Mouse (Mus musculus) right cerebral cortex, postnatal 36 days (tissue): ENCODE data around the gene Col26a1.

Experiments
- DNase-seq, 2 experiments: peaks; one replicate each; pipeline ENCODE4 v3.0.0; 2022; ENCODE audit warnings: low spot score in 2 of 2, mixed read lengths in 1 of 2

The Col26a1 gene

GRCm38 (mm10) chr5:136806379-136807056, 76.5 kb downstream of the Col26a1 start:
- DNase-seq: no peak

- DNase-seq: no peak
These were observed 78.0 kb downstream of the Col26a1 start for GRCm38 (mm10) chr5:136805019-136805418.

GRCm38 (mm10) chr5:136804246-136804645, 78.8 kb downstream of the Col26a1 start:
- DNase-seq: no peak

- no peak for DNase-seq
These were observed 80.3 kb downstream of the Col26a1 start for GRCm38 (mm10) chr5:136802732-136803131.

- DNase-seq: no peak
These were observed 86.1 kb downstream of the Col26a1 start for GRCm38 (mm10) chr5:136796917-136797316.

GRCm38 (mm10) chr5:136793807-136794206, 89.2 kb downstream of the Col26a1 start:
- no peak for DNase-seq

GRCm38 (mm10) chr5:136792541-136792940, 90.5 kb downstream of the Col26a1 start:
- no peak for DNase-seq

GRCm38 (mm10) chr5:136791204-136791603, 91.8 kb downstream of the Col26a1 start:
- no peak for DNase-seq

GRCm38 (mm10) chr5:136790570-136791196, 92.3 kb downstream of the Col26a1 start:
- DNase-seq: peak; percentile 84

- DNase-seq: peak; percentile 45 to 60
These were observed 98.5 kb downstream of the Col26a1 start for GRCm38 (mm10) chr5:136784531-136784930.

GRCm38 (mm10) chr5:136782600-136782999, 100.4 kb downstream of the Col26a1 start:
- no peak for DNase-seq

GRCm38 (mm10) chr5:136780465-136780864, 102.5 kb downstream of the Col26a1 start:
- DNase-seq: no peak

- no peak for DNase-seq
These were observed 103.1 kb downstream of the Col26a1 start for GRCm38 (mm10) chr5:136779946-136780345.

- DNase-seq: peak in 1 of 2 experiments; percentile 42
These were observed 107.5 kb downstream of the Col26a1 start for GRCm38 (mm10) chr5:136775548-136775947.

- DNase-seq: no peak
These were observed 109.7 kb downstream of the Col26a1 start for GRCm38 (mm10) chr5:136773044-136774039.

GRCm38 (mm10) chr5:136771132-136771531, 111.9 kb downstream of the Col26a1 start:
- DNase-seq: no peak

GRCm38 (mm10) chr5:136767304-136767703, 115.7 kb downstream of the Col26a1 start:
- no peak for DNase-seq

- DNase-seq: no peak
These were observed 118.8 kb downstream of the Col26a1 start for GRCm38 (mm10) chr5:136764157-136764669.

- DNase-seq: no peak
These were observed 122.7 kb downstream of the Col26a1 start for GRCm38 (mm10) chr5:136760345-136760744.

GRCm38 (mm10) chr5:136759781-136760180, 123.2 kb downstream of the Col26a1 start:
- DNase-seq: no peak

- no peak for DNase-seq
These were observed 127.3 kb downstream of the Col26a1 start for GRCm38 (mm10) chr5:136755696-136756095.

- DNase-seq: no peak
These were observed 128.9 kb downstream of the Col26a1 start for GRCm38 (mm10) chr5:136754053-136754591.
